Mouse (Mus musculus) adrenal gland, postnatal 36 days (tissue): ENCODE results near the gene Ccnt2. TPM values are rescaled to one million over a fixed set of nuclear protein-coding genes. Genes with fewer than 3 reads are reported as not detected.
"Not testable (repeated sequence)": the region's sequence is repeated elsewhere in the genome, so short reads cannot be mapped to it uniquely, and the experiment has no call there.

Source experiments
- DNase-seq, 2 experiments: peaks; one replicate each; pipeline ENCODE4 v3.0.0; 2021; ENCODE audit warnings: mixed read lengths in 1 of 2
- long read RNA-seq, 2 experiments: library from polyadenylated mRNA; stranded (forward); transcript quantifications; one replicate each; pipeline ENCODE4 v2.0.0; 2021; ENCODE audit warnings: borderline sequencing depth in 2 of 2
- total RNA-seq, 2 experiments: library from RNA; stranded (reverse); gene quantifications; 2 replicates each; pipeline ENCODE4 v1.2.3; 2021

Gene Ccnt2
- total RNA-seq, result 10 to 100 TPM; 37.9 to 45.0 TPM
- long read RNA-seq, experiment 1, full-length matches to known transcripts, result 8 of 12 reads
- long read RNA-seq, experiment 1, partial matches to known transcripts, result 0 of 12 reads
- long read RNA-seq, experiment 1, other reads (novel, unspliced or antisense), result 4 of 12 reads
- long read RNA-seq, experiment 2, partial matches to known transcripts, result 0 of 3 reads
- long read RNA-seq, experiment 2, other reads (novel, unspliced or antisense), result 2 of 3 reads

GRCm38 (mm10) chr1:127773803-127774500 is at the start of gene Ccnt2:
TSS of gene Ccnt2 (plus strand) at chr1:127774164.
- DNase-seq, result peak; percentile 99 to 100

DNA sequence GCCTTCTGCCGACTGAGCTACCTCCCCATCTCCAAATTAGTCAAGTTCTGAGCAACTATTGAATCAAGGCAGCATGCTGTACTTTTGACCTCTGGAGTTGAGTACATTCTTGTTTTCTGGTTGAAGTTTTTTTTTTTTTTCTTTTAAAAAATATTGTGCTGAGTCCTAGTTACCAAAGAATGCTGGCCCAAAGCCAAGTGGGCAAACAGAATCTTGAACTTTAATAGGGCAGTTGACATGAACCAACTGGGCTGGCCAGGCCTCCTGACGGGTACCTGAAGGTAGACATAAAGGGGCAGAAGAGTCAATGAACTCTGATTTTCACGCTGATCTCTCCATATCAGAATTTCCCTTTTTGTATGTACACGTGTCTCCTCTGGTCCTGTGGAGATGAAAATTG is 44.9 kb upstream of the Ccnt2 start, which contains the start of gene Acmsd:
Gene Acmsd, plus strand, starts transcription at position 318 of the 400 bp plus-strand sequence.
- peak in 1 of 2 experiments; percentile 8 for DNase-seq

DNA sequence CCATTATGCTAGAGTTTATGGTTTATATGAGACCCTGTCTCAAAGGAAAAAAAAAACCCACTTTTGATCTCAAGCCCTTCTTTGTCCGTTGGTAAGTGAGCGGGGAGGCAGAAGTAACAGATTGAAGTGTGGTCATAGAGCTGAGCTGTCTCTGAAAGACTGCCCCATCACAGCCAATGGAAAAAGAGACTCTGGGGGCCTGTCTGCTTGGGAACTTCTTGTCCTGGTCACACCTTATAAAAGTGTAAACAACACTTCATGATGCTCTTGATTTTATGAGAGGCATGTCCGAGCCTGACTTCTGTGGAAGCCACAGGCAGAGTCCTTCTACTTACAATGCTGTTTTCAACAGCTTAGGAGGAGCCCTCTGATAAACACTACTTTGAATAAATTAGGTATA is 42.9 kb upstream of the Ccnt2 start:
- DNase-seq, result no peak

- DNase-seq, result no peak
Observed at GRCm38 (mm10) chr1:127732435-127732834, 41.5 kb upstream of the Ccnt2 start.

GRCm38 (mm10) chr1:127732841-127733240 is 41.1 kb upstream of the Ccnt2 start:
- no peak for DNase-seq

- no peak for DNase-seq
Observed at GRCm38 (mm10) chr1:127735356-127735755, 38.6 kb upstream of the Ccnt2 start.

DNA sequence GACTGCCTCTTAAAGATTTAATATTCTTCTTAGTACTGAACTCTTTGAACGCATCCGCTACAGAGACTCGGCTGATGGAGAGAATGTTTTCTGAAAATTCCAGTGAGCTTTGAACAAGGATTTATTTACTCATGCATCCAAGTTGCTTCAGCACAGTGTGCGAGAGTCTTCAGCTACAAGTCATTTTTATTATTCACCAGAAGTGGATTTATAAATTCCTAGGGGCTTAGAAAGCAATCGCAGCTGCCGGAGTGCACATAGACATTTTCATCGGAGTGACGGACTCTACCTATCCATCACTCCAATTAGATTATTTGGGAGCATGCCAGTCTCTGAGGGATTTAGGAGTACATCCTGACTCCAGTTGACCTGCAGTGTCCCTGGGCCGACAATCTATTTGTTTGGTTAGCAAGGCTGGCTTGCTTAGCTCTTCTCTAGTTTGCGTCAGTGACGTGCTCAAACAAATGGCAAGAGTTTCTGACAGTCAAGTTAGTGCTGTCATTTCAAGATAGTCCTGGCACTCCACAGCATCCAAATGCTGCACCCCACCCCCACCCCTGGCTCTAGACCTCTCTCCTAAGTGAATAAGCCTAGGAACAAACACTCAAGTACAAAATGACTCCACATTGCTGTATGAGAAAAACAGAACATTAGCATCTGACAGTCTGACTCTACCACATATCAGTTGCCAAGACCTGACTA is 23.4 kb upstream of the Ccnt2 start:
- DNase-seq, result no peak

GRCm38 (mm10) chr1:127755806-127756205 is 18.2 kb upstream of the Ccnt2 start:
- DNase-seq, result no peak

GRCm38 (mm10) chr1:127756331-127757163 is 17.4 kb upstream of the Ccnt2 start:
- DNase-seq, result no peak

GRCm38 (mm10) chr1:127757164-127757545 is 16.8 kb upstream of the Ccnt2 start:
- DNase-seq, result not testable (repeated sequence)

- DNase-seq, result no peak
Observed at GRCm38 (mm10) chr1:127765468-127765867, 8.5 kb upstream of the Ccnt2 start.

GRCm38 (mm10) chr1:127766741-127767140 is 7.2 kb upstream of the Ccnt2 start:
- DNase-seq, result no peak

GRCm38 (mm10) chr1:127773198-127773802 is 664 bp upstream of the Ccnt2 start:
- DNase-seq, result peak in 1 of 2 experiments; percentile 11

DNA sequence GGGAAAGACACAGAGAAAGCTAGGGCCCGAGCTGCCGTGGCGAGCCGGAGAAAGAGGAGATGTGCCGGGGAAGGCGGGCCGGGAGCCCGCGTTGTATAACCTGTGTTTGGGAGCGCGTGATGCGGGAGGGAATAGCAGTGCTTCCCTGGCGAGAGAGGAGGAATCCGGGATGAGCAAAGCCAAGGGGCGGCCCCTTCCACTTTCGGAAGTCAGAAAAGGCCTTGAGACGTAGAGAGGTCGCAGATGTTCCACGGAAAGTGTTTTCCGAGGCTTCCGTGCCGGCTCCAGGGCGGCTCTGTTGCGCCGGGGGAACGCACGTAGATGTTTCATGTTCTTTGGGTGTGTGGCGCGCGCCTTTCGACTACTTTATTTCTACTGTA is 527 bp downstream of the Ccnt2 start:
- peak; percentile 71 to 79 for DNase-seq

GRCm38 (mm10) chr1:127775206-127775720 is 1.3 kb downstream of the Ccnt2 start:
- no peak for DNase-seq

GRCm38 (mm10) chr1:127776246-127776645 is 2.3 kb downstream of the Ccnt2 start:
- DNase-seq, result no peak

DNA sequence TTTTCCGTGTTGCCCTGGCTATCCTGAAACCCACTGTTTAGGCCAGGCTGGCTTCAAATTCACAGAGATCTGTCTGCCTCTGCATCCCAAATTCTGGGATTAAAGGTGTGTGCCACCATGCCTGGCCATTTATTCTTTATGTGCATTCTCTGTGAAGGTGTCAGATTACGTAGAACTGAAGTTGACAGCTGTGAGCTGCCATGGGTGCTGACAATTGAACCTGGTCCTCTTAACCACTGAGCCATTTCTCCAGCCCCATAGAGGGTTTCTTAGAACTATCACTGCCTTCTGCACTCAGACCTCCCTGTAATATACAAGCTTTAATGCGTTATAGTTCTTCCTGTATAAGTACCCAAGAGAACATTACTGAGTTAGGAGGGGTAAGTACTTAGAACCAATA is 4.6 kb downstream of the Ccnt2 start:
- DNase-seq, result no peak

DNA sequence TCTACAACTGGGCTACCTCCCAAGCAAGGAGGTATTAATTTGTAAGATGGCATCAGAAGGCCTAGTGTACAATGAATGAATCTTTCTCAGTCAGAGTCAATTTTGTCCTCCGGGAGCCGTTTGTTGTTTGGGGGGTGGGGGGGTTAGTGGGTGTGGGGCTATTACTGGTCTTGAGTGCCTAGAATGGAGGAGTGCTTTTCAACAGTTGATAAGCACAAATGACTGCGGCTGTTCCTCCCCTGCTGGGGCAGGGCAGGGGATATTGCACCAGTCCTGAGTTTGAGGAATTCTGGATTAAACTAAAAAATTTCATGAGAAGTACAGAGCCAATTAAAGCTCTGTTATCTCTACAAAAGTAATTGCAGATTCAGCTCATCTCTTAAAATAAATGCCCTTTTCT is 6.2 kb downstream of the Ccnt2 start:
- DNase-seq, result no peak

DNA sequence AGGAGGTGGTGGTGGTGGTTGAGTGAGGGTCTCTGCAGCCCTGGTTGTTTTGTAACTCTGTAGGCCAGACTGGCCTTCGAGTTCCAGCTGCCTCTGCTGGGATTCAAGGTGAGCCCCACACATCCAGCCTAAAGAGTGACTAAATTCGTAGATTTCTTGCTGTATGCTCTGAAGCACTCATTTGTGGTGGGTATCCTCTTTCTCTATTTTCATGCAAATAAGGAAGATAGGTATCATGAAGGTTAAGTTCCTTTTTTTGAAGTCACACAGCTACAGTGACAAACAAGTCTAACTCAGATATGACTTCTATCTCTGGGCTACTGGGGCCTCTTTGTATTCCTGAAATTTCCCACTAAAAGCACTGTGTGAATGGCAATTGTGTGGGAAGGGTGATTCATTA is 6.9 kb downstream of the Ccnt2 start:
- no peak for DNase-seq

DNA sequence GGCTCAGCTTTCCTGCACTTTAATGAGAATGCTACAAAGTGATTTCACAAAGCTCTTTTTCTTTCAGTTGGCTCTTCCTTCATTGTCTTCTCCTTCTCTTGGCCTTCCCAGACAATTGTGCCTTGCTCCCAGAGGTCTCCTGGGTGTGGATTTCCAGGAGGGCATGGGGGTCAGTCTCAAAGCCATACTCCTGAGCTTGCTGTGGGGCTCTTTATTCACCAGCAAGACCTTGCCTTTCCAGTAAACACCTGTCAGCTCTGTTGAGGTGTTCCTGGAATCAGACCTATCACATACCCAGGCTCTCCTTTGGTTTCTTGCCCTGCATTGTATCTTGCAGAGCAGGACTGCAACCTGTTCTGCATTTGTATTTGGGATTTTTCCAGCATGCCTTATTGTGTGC is 9.9 kb downstream of the Ccnt2 start:
- DNase-seq, result no peak

DNA sequence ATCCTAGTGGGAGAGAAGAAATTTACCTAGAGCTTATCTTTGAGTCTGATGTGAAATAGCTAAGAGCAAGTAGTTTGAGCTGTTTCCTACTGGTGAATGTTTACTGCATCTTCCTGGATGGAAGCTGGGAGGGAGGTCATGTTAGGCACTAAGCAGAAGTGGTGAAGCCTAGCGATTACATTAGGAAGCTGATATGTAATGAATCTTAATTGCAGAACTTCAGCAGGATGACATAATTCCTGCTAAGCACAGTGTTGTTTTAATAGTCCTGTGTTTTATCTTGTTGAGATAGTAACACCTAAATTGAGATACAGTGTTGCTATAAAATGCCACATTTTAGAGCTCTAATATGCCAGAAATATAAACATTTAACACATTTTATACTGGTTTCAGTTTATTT is 11.9 kb downstream of the Ccnt2 start:
- no peak for DNase-seq

- no peak for DNase-seq
Observed at GRCm38 (mm10) chr1:127788943-127789342, 15.0 kb downstream of the Ccnt2 start.
